Mouse (Mus musculus) hindbrain, embryonic 16.5 days (tissue): ENCODE measurements around the gene Ncam2. TPM values are rescaled to one million over a fixed set of nuclear protein-coding genes. Genes with fewer than 3 reads are reported as not detected.
A peak's percentile ranks its signal among the peaks of the same experiment; 100 is the strongest.

Experiments used
- ATAC-seq: fragments of 200-750 bp; cut with Nextera tagmentation; 2 replicates; pipeline ENCODE4 v1.8.0; 2017; ENCODE audit warnings: moderate TSS enrichment, moderate library complexity
- H3K27ac ChIP-seq: fragments of 300-500 bp; sonication (generic); 2 replicates; pipeline ENCODE4 v1.5.1; 2014; ENCODE audit warnings: low read depth, mild to moderate bottlenecking, control low read depth, low read length, moderate library complexity
- H3K27me3 ChIP-seq: fragments of 300-500 bp; sonication (generic); replicated peaks from 2 replicates; pipeline ENCODE4 v1.6.1; 2014; ENCODE audit warnings: low read length; ENCODE audit not compliant: control insufficient read depth, insufficient read depth
- H3K36me3 ChIP-seq: fragments of 300-500 bp; sonication (generic); 2 replicates; pipeline ENCODE4 v1.6.1; 2014; ENCODE audit warnings: mild to moderate bottlenecking, low read length, moderate library complexity, mixed read lengths; ENCODE audit not compliant: control insufficient read depth, insufficient read depth
- H3K4me1 ChIP-seq: fragments of 300-500 bp; sonication (generic); 2 replicates; pipeline ENCODE4 v1.6.1; 2014; ENCODE audit warnings: low read depth, low read length; ENCODE audit not compliant: control insufficient read depth, insufficient read depth
- H3K4me2 ChIP-seq: fragments of 300-500 bp; sonication (generic); 2 replicates; pipeline ENCODE4 v1.6.1; 2014; ENCODE audit warnings: mild to moderate bottlenecking, low read length, control low read depth, moderate library complexity
- H3K4me3 ChIP-seq: fragments of 300-500 bp; sonication (generic); 2 replicates; pipeline ENCODE4 v1.5.1; 2014; ENCODE audit warnings: mild to moderate bottlenecking, low read length, control low read depth, moderate library complexity
- H3K9ac ChIP-seq: fragments of 300-500 bp; sonication (generic); 2 replicates; pipeline ENCODE4 v1.6.1; 2014; ENCODE audit warnings: low read depth, mild to moderate bottlenecking, control low read depth, low read length, moderate library complexity
- H3K9me3 ChIP-seq: fragments of 300-500 bp; sonication (generic); 2 replicates; pipeline ENCODE4 v1.6.1; 2014; ENCODE audit warnings: mild to moderate bottlenecking, low read length, moderate library complexity; ENCODE audit not compliant: control insufficient read depth
- WGBS: fragments of 180-500 bp; shearing (Covaris S2); extraction: QIAGEN DNeasy Blood & Tissue Kit; methylation state at CpG from one replicate; pipeline ENCODE4 v1.1.7; 2014; 5-methylcytosine and 5-hydroxymethylcytosine counted together
- polyA plus RNA-seq: library from polyadenylated mRNA; unstranded; fragments of >200 nt; fragmentation: Nextera tagmentation; extraction: Ambion mirVana; gene quantifications from 2 replicates; pipeline ENCODE4 v1.2.1, GENCODE M21; 2015

The Ncam2 gene
- polyA plus RNA-seq, 1 experiment from 2014 or later: 28.6 TPM

GRCm38 (mm10) chr16:81472925-81473324, 272.4 kb downstream of the Ncam2 start:
- no peaks in the 10 kb centered on the region for H3K9me3 ChIP-seq
- no peak overlapping the region for H3K27ac ChIP-seq
- no peaks in the 10 kb centered on the region for H3K4me1 ChIP-seq
- no peak overlapping the region for H3K9ac ChIP-seq
- 63% methylated on average over 1 of the region's 1 CpGs for WGBS
- no peaks in the 10 kb centered on the region for H3K27me3 ChIP-seq
- ATAC-seq: no peak
- H3K4me2 ChIP-seq: no peak overlapping the region
- H3K36me3 ChIP-seq: no peaks in the 10 kb centered on the region
- H3K4me3 ChIP-seq: no peak overlapping the region

DNA sequence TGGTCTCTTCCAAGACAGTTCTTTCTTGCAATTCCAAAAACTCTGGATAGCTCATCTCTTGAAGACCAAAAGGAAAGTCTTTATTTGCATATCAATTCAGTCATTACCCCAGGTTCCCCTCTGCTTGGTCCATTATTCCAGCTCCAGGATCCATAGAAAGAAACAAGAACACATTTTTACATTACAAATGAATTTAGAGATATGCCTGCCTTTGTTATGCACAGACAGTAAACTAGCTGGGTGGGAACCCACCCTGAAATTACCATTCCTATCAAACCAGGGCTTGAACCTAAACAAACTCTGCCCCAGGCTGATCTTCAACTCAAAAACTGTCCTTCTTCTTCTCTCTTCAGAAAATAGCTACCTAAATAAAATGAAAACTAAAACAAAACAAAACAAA, 280.6 kb downstream of the Ncam2 start:
- no peak for ATAC-seq
- Histone ChIP-seq H3K4me2 (no peak overlapping the region), H3K27ac (no peak overlapping the region), H3K4me3 (no peak overlapping the region), H3K9ac (no peak overlapping the region), H3K36me3 (no peaks in the 10 kb centered on the region), H3K27me3 (no peaks in the 10 kb centered on the region), H3K4me1 (no peaks in the 10 kb centered on the region), H3K9me3 (no peaks in the 10 kb centered on the region; the same call in 1 of the 2 replicates)

DNA sequence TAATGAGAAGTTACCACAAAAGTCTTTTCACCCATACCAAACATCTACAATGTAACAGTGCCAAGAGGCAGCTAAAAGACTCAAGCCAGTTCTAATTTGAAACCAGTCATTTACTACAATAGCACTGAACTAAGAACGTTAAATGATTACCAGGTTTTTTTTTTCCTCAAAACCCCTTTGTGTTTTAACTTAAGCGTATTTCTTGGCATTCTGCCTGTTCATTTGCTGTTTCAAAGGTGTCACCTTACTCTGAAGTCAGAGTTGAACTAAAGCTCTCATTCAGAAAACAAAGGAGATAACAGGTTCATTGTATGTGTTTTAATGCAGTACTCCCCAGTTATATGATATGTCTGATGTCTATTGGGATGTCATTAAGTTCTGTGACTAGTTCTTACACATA, 295.6 kb downstream of the Ncam2 start:
- ATAC-seq: no peak
- H3K27me3 ChIP-seq: no peaks in the 10 kb centered on the region
- 42% methylated on average over 2 of the region's 2 CpGs for WGBS
- no peak overlapping the region for H3K4me2 ChIP-seq
- H3K4me3 ChIP-seq: no peak overlapping the region
- H3K27ac ChIP-seq: no peak overlapping the region
- no peaks in the 10 kb centered on the region for H3K9me3 ChIP-seq
- H3K9ac ChIP-seq: no peak overlapping the region
- no peaks in the 10 kb centered on the region for H3K4me1 ChIP-seq
- no peaks in the 10 kb centered on the region for H3K36me3 ChIP-seq

DNA sequence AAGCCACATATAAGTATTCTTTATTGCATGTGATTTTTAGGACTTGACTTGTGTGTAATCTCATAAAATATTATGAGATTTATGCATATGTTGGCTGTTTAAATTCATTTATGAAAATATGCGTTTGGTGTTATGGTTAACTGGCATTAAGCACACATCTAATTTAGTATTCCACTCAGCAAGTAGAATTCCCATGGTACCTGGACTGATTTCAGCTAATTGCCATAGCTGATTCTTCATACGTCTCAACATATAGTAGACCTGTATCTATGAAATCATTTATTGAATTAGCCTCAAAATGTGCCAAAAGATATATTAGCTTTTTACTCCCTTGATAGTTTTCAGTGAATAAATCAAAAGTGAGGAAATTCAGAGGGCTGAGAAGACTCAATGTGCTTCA, 302.1 kb downstream of the Ncam2 start:
- H3K4me2 ChIP-seq: no peak overlapping the region
- no peak overlapping the region for H3K27ac ChIP-seq
- H3K27me3 ChIP-seq: no peaks in the 10 kb centered on the region
- H3K9ac ChIP-seq: no peak overlapping the region
- no peaks in the 10 kb centered on the region for H3K36me3 ChIP-seq
- WGBS: 52% methylated on average over 2 of the region's 2 CpGs
- no peaks in the 10 kb centered on the region for H3K9me3 ChIP-seq
- H3K4me1 ChIP-seq: no peaks in the 10 kb centered on the region
- no peak overlapping the region for H3K4me3 ChIP-seq
- no peak for ATAC-seq

DNA sequence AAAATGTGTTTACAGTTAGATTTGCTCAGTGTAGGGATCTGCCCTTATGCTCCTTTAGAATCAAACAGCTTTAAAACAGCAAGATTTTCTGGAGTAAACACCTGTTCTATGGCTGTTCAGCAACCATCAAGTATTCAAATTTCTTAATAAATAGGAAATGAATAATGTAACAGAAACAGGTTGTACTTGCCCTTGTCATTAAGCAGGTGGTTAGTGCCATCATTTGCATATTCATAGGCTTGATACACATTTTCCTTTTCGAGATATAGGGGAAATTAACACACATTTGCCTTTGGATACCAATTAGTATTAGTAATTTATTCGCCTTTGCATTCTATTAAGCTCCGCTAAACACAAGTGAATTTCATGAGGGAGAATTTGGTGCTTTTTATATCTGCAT, 335.7 kb downstream of the Ncam2 start:
- no peaks in the 10 kb centered on the region for H3K9me3 ChIP-seq
- ATAC-seq: no peak
- no peak overlapping the region for H3K4me2 ChIP-seq
- WGBS: 53% methylated on average over 3 of the region's 3 CpGs
- H3K27ac ChIP-seq: no peak overlapping the region
- H3K4me3 ChIP-seq: no peak overlapping the region
- H3K4me1 ChIP-seq: no peaks in the 10 kb centered on the region
- H3K27me3 ChIP-seq: no peaks in the 10 kb centered on the region
- H3K9ac ChIP-seq: no peak overlapping the region
- H3K36me3 ChIP-seq: no peaks in the 10 kb centered on the region

DNA sequence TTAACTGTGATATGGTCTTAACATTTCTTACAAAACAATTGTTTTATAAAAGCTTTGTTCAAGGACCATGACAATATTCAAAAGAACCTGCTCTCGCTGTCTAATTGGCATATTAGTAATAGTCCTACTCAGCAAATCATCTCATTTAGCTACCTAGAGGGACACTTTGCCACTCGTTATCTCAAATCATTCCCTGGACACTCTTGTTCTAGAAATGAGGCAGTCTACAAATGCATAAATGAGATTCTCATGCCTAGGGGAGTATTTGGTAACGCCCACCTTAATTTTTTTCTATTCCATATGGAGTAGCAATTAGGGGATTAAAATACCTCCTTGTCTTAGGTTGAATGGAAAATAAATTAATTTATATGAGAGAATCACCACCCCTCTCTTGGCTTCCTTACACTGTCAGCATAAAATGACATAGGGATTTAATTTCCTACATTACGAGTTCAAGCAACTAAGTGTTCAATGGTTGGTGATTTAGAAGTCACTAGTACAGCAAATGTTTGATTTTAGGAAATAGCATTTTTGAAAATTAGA, 387.1 kb downstream of the Ncam2 start:
- Histone ChIP-seq H3K4me2 (no peak overlapping the region), H3K4me3 (no peak overlapping the region), H3K27ac (no peak overlapping the region), H3K36me3 (no peaks in the 10 kb centered on the region), H3K27me3 (no peaks in the 10 kb centered on the region), H3K4me1 (no peaks in the 10 kb centered on the region), H3K9ac (no peak overlapping the region), H3K9me3 (no peaks in the 10 kb centered on the region)
- 57% methylated on average over 4 of the region's 4 CpGs for WGBS
- no peak for ATAC-seq

GRCm38 (mm10) chr16:81623276-81623675, 422.8 kb downstream of the Ncam2 start:
- Histone ChIP-seq H3K27ac (no peak overlapping the region), H3K4me3 (no peak overlapping the region), H3K4me1 (no peaks in the 10 kb centered on the region), H3K9ac (no peak overlapping the region), H3K9me3 (no peaks in the 10 kb centered on the region), H3K36me3 (no peaks in the 10 kb centered on the region), H3K27me3 (no peaks in the 10 kb centered on the region), H3K4me2 (no peak overlapping the region)
- ATAC-seq: no peak
- WGBS: 60% methylated on average over 6 of the region's 6 CpGs

- WGBS: 67% methylated on average over 4 of the region's 4 CpGs
- Histone ChIP-seq H3K4me3 (no peak overlapping the region), H3K9ac (no peak overlapping the region), H3K27me3 (no peaks in the 10 kb centered on the region), H3K36me3 (no peaks in the 10 kb centered on the region), H3K4me1 (no peaks in the 10 kb centered on the region), H3K27ac (no peak overlapping the region), H3K4me2 (no peak overlapping the region), H3K9me3 (no peaks in the 10 kb centered on the region)
- no peak for ATAC-seq
Observed at GRCm38 (mm10) chr16:81623776-81624175, 423.3 kb downstream of the Ncam2 start.

DNA sequence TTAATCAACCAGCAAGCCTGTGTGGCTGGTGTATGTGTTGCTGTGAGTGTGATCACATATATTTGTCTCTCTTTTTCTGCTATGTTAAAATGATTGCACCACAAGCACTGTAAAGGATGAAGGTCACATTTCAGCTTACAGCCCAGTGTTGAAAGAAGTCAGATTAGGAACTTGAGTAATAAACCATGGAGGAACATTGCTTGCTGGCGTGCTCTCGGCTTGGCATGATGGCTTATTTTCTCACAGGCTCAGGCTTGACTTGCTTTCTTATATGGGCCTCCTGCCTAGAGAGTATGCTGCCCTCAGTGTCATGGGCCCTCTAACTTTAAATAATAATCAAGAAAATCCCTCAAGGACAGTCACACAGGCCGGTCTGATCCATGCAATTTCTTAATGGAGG, 449.8 kb downstream of the Ncam2 start:
- Histone ChIP-seq H3K9ac (no peak overlapping the region), H3K27me3 (no peaks in the 10 kb centered on the region), H3K4me2 (no peak overlapping the region), H3K4me3 (no peak overlapping the region), H3K36me3 (no peaks in the 10 kb centered on the region), H3K4me1 (no peaks in the 10 kb centered on the region), H3K9me3 (no peaks in the 10 kb centered on the region), H3K27ac (no peak overlapping the region)
- 68% methylated on average over 3 of the region's 3 CpGs for WGBS
- ATAC-seq: no peak

GRCm38 (mm10) chr16:81651550-81651949, 451.1 kb downstream of the Ncam2 start:
- 28% methylated on average over 1 of the region's 1 CpGs for WGBS
- Histone ChIP-seq H3K9ac (no peak overlapping the region), H3K27me3 (no peaks in the 10 kb centered on the region), H3K9me3 (no peaks in the 10 kb centered on the region), H3K4me2 (no peak overlapping the region), H3K4me1 (no peaks in the 10 kb centered on the region), H3K4me3 (no peak overlapping the region), H3K27ac (no peak overlapping the region), H3K36me3 (no peaks in the 10 kb centered on the region)
- ATAC-seq: peak; percentile 54
